Mouse (Mus musculus) hindbrain, embryonic 14.5 days (tissue): ENCODE data around the gene Golt1b. TPM values are rescaled to one million over a fixed set of nuclear protein-coding genes. Genes with fewer than 3 reads are reported as not detected.

ENCODE experiments used
- ATAC-seq: fragments of 200-750 bp; cut with Nextera tagmentation; 2 replicates; pipeline ENCODE4 v1.8.0; 2017; ENCODE audit warnings: moderate number of reproducible peaks, mild to moderate bottlenecking, moderate TSS enrichment, moderate library complexity; ENCODE audit not compliant: low FRiP score
- DNase-seq: peaks from one replicate; pipeline ENCODE4 v3.0.0-alpha.2; 2015; ENCODE audit warnings: low spot score
- H3K27ac ChIP-seq: fragments of 300-500 bp; sonication (generic); 2 replicates; pipeline ENCODE4 v1.5.1; 2014; ENCODE audit warnings: mild to moderate bottlenecking, moderate library complexity
- H3K27me3 ChIP-seq: fragments of 300-500 bp; sonication (generic); 2 replicates; pipeline ENCODE4 v1.6.1; 2014; ENCODE audit warnings: mild to moderate bottlenecking, low read length, mixed read lengths; ENCODE audit not compliant: control insufficient read depth, insufficient read depth
- H3K36me3 ChIP-seq: fragments of 300-500 bp; sonication (generic); replicated peaks from 2 replicates; pipeline ENCODE4 v1.6.1; 2014; ENCODE audit not compliant: control insufficient read depth, insufficient read depth
- H3K4me1 ChIP-seq: fragments of 300-500 bp; sonication (generic); replicated peaks from 2 replicates; pipeline ENCODE4 v1.6.1; 2014; ENCODE audit warnings: antibody characterized with exemption, low read length, mixed read lengths; ENCODE audit not compliant: control insufficient read depth, insufficient read depth
- H3K4me2 ChIP-seq: fragments of 300-500 bp; sonication (generic); replicated peaks from 2 replicates; pipeline ENCODE4 v1.6.1; 2014; ENCODE audit warnings: mild to moderate bottlenecking, moderate library complexity
- H3K4me3 ChIP-seq: fragments of 300-500 bp; sonication (generic); replicated peaks from 2 replicates; pipeline ENCODE4 v1.5.1; 2014; ENCODE audit warnings: mild to moderate bottlenecking, low read length
- H3K9ac ChIP-seq: fragments of 300-500 bp; sonication (generic); 2 replicates; pipeline ENCODE4 v1.6.1; 2014
- H3K9me3 ChIP-seq: fragments of 300-500 bp; sonication (generic); 2 replicates; pipeline ENCODE4 v1.6.1; 2016; ENCODE audit warnings: low read length; ENCODE audit not compliant: control insufficient read depth
- WGBS: fragments of 180-500 bp; shearing (Covaris S2); extraction: QIAGEN DNeasy Blood & Tissue Kit; methylation state at CpG from one replicate; pipeline ENCODE4 v1.1.7; 2014; 5-methylcytosine and 5-hydroxymethylcytosine counted together
- polyA plus RNA-seq: library from polyadenylated mRNA; unstranded; fragments of >200 nt; fragmentation: Nextera tagmentation; extraction: Ambion mirVana; gene quantifications from 2 replicates; pipeline ENCODE4 v1.2.1, GENCODE M21; 2014

The Golt1b gene
- polyA plus RNA-seq, 1 experiment from 2014 or later = 82.7 TPM

DNA sequence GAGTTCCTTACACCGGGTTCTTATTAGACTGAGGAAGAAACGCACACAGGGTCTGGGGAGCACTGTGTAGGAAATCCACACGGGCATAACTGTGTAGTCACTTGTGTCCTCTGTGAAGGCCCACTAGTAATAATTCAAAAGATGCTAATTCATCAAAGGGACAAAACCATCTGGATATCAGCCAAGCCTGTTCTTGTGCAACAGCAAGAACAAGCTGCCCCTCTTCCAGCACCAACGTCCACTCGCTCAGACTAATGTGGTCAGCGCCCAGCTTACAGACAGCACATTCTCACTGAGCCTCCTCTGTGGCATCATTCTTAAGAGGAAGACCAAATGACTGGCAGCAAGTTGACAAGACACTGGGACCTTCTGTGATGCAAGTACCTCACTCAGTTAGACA lies 7.1 kb upstream of the Golt1b start:
- ATAC-seq (no peak), DNase-seq (no peak)
- peaks cover 24% of the 10 kb centered on the region for H3K36me3 ChIP-seq
- no peak overlapping the region for H3K9ac ChIP-seq
- H3K4me2 ChIP-seq = no peak overlapping the region
- H3K9me3 ChIP-seq = no peaks in the 10 kb centered on the region
- no peak overlapping the region for H3K4me3 ChIP-seq
- H3K27me3 ChIP-seq = no peaks in the 10 kb centered on the region
- WGBS = 95% methylated on average over 6 of the region's 6 CpGs
- no peaks in the 10 kb centered on the region for H3K4me1 ChIP-seq
- H3K27ac ChIP-seq = no peak overlapping the region

DNA sequence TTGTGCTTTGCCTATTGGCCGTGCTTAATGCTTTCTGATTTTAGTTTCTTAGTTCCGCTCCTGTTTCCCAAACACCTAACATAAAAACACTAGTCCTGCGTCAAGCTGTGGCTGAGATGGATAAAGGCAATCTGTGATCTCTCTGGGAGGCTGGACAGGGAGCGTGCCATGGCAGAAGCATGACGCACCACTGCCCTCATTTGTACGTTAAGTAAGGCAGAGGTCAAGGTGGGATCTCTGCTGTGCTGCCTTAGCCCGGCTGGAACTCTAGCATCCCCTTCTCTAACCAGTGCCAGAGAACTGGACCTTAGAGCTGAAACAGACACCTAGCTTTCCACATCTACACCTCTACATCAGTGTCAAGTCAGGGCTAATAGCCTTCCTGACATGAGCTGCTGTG lies 5.4 kb upstream of the Golt1b start:
- no peak overlapping the region for H3K4me2 ChIP-seq
- H3K27me3 ChIP-seq = no peaks in the 10 kb centered on the region
- no peaks in the 10 kb centered on the region for H3K9me3 ChIP-seq
- WGBS = 93% methylated on average over 7 of the region's 7 CpGs
- no peak overlapping the region for H3K4me3 ChIP-seq
- no peak for ATAC-seq
- no peak overlapping the region for H3K27ac ChIP-seq
- peaks cover 4% of the 10 kb centered on the region for H3K4me1 ChIP-seq
- no peak for DNase-seq
- no peak overlapping the region for H3K9ac ChIP-seq
- H3K36me3 ChIP-seq = peaks cover 8% of the 10 kb centered on the region

DNA sequence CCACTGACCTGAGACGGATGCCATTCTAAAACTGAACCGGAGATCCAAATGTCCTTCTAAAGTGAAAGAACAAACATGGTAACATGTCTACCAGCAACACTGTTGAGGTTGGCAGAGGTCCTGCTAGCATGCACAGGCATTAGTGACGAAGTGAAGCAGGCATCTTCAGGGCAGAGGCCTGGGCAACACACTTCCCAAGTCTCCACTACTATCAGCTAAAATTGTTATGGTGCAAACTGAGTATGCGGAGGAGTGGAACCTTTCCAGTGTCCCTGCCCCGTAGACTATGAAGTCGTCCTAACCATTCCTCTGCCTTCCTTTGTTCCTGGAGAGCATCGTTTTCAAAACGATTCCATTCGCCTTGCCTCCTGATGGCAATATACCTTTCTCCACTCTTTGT lies 2.5 kb upstream of the Golt1b start:
- no peak overlapping the region for H3K9ac ChIP-seq
- DNase-seq = no peak
- 94% methylated on average over 9 of the region's 9 CpGs for WGBS
- no peaks in the 10 kb centered on the region for H3K9me3 ChIP-seq
- H3K4me2 ChIP-seq = no peak overlapping the region
- H3K27me3 ChIP-seq = no peaks in the 10 kb centered on the region
- ATAC-seq = no peak
- H3K36me3 ChIP-seq = no peaks in the 10 kb centered on the region
- peaks cover 8% of the 10 kb centered on the region for H3K4me1 ChIP-seq
- H3K27ac ChIP-seq = no peak overlapping the region
- H3K4me3 ChIP-seq = no peak overlapping the region

DNA sequence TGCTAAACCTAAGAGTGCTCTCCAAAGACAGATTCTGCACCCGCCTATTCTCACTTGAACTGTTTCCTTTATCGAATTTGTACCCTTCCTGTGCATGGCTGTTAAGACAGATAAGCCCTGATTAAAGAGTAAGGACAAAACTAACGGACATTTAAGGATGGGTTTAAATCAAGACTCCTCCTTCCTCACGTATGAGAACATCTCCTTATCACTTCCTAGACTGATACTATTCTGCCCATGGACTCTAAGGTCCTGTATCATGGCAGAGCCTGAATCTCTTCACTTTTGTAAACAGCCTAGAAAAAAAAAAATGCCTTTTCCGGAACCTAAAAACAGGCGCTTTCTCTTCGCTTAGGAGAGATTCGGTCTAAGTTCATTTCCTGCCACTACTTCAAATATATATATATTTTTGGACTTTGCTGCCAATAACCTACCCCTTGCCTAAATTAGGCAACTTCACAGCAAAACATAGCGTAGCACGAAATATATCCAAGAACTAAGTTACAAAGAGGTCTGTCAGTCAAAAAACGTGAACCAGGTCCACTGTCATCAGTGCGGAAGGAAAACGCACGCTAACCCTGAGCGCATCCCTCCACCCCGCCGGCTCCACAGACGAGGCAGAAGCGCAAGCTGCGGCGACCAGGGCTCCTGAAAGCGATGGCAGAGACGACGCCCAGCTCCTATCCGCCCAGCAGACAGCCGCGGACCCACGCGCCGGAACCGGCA lies 573 bp upstream of the Golt1b start:
- ATAC-seq (peak; percentile 87), DNase-seq (no peak)
- 7% methylated on average over 31 of the region's 31 CpGs for WGBS
- Histone ChIP-seq H3K9me3 (no peaks in the 10 kb centered on the region), H3K4me1 (peaks cover 8% of the 10 kb centered on the region), H3K4me3 (peak overlapping the region; percentile 100), H3K4me2 (peak overlapping the region; percentile 83), H3K27ac (no peak overlapping the region), H3K27me3 (no peaks in the 10 kb centered on the region), H3K36me3 (no peaks in the 10 kb centered on the region), H3K9ac (peak overlapping the region; percentile 59)

DNA sequence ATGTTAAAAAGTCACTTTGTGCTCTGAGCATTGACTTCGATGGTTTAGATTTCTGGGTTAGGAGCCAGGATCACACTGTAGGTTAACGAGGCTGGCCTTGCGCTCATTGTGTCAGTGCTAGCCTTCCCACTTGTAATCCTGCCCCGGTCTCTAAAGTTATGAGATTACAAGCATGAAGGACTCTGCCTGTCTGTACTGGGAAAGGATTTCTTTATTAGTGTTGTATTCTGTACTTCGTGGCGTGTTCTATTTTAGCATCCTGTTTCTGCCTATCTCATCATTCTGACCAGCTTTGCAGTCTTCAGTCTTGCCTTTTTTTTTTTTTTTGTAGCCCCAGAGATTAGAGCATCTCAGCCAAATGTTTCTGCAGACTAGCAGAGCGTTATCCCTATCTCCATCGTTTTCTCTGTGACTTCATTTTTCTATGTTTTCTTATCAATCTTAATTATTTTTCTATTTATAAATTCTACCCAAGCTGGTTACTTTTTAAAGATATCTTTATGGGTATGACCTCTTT lies 792 bp downstream of the Golt1b start:
- Histone ChIP-seq H3K9me3 (no peaks in the 10 kb centered on the region), H3K27ac (no peak overlapping the region), H3K9ac (peak overlapping the region; percentile 87), H3K4me3 (peak overlapping the region; percentile 100), H3K36me3 (no peaks in the 10 kb centered on the region; the same call in 1 of the 2 replicates), H3K4me1 (peaks cover 8% of the 10 kb centered on the region), H3K4me2 (peak overlapping the region; percentile 88), H3K27me3 (no peaks in the 10 kb centered on the region)
- DNase-seq = no peak
- no peak for ATAC-seq
- WGBS = 20% methylated on average over 8 of the region's 8 CpGs

DNA sequence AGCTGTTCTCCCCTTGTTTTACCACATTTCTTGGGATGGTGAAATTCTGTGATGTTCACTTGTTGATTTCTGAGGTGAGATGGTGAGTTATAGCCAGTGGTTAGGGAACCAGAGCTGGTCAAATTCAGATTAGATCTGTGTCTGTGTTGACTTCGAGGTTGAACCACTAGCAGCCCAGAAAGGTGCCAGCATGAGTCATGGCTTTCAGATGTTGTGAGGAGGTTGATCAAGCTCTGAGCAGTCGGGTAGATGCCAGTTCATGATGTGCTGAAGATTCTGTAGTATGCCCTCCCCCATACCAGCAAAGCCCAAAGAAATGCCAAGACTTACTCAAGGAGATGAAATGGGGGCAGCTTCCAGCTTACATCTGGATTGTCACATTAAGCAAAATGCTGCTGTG lies 2.1 kb downstream of the Golt1b start:
- ATAC-seq = no peak
- Histone ChIP-seq H3K4me2 (no peak overlapping the region), H3K27ac (no peak overlapping the region), H3K27me3 (no peaks in the 10 kb centered on the region), H3K9ac (no peak overlapping the region), H3K4me1 (peaks cover 8% of the 10 kb centered on the region), H3K4me3 (no peak overlapping the region), H3K9me3 (no peaks in the 10 kb centered on the region), H3K36me3 (peaks cover 10% of the 10 kb centered on the region)
- 86% methylated on average over 2 of the region's 2 CpGs for WGBS
- DNase-seq = no peak

DNA sequence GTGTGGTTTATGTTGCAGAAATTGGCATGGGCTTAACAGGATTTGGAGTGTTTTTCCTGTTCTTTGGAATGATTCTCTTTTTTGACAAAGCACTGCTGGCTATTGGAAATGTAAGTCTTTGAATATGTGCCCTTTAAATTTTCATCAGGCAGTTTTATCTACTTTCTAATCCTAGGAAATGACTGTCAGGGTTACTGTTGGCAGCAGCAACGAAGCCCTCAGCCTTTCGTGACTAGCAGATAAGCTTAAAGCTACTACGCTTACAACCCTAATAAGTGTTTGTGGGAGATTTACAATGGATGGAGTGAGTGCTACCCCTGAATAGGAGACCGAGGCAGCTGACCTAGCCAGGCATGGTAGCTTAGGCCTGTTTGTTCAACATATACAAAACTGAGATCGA lies 5.3 kb downstream of the Golt1b start:
- DNase-seq = no peak
- no peak for ATAC-seq
- peaks cover 4% of the 10 kb centered on the region; the same call in 1 of the 2 replicates for H3K4me1 ChIP-seq
- no peak overlapping the region for H3K9ac ChIP-seq
- H3K27ac ChIP-seq = no peak overlapping the region
- H3K4me2 ChIP-seq = no peak overlapping the region
- H3K4me3 ChIP-seq = no peak overlapping the region
- no peaks in the 10 kb centered on the region for H3K9me3 ChIP-seq
- H3K27me3 ChIP-seq = no peaks in the 10 kb centered on the region
- peaks cover 36% of the 10 kb centered on the region for H3K36me3 ChIP-seq
- 95% methylated on average over 5 of the region's 5 CpGs for WGBS

DNA sequence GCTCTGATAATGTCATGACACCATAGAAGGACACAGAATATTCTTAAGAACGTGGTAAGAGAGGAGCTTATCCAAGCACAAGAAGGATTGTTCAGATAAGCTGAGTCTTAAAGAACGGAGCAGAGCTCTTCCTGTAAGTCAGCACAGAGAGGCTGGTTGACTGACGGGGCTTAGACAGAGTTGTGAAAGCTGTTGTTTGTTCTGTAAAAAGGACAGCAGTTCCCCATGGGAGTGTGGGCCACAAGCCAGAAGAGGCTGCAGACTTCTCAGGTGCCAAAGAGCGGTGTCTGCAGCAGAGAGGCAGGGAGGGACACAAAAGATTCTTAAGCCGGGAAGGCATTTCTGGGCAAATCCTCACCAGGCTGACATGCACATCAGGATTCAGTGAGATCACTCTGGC lies 7.6 kb downstream of the Golt1b start:
- Histone ChIP-seq H3K36me3 (peaks cover 36% of the 10 kb centered on the region), H3K4me1 (no peaks in the 10 kb centered on the region), H3K4me3 (no peak overlapping the region), H3K9me3 (no peaks in the 10 kb centered on the region), H3K27me3 (no peaks in the 10 kb centered on the region), H3K4me2 (no peak overlapping the region), H3K27ac (no peak overlapping the region), H3K9ac (no peak overlapping the region)
- ATAC-seq (no peak), DNase-seq (no peak)
- WGBS = 95% methylated on average over 5 of the region's 5 CpGs

DNA sequence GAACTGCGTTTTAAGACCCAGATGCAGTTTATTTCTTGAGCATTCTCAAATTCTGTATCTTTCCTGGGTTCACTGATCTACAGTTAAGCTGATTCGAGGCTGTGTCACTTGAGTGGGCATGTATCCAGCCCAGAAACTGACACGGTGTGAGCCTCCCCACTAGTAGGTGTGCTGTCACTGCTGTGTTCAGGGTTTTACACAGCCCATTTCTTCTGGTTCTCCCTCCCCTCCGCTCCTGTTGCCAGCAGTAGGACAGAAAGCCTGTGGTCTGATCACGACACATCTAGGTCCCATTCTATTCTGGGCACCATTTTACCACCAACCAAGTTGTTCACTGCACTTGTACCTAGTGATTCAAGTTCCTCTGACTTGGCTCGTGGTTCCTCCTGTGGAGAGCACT lies 8.7 kb downstream of the Golt1b start:
- ATAC-seq (no peak), DNase-seq (no peak)
- no peak overlapping the region for H3K4me3 ChIP-seq
- no peaks in the 10 kb centered on the region for H3K4me1 ChIP-seq
- no peak overlapping the region for H3K4me2 ChIP-seq
- no peaks in the 10 kb centered on the region for H3K27me3 ChIP-seq
- H3K27ac ChIP-seq = no peak overlapping the region
- WGBS = 92% methylated on average over 6 of the region's 6 CpGs
- no peaks in the 10 kb centered on the region for H3K9me3 ChIP-seq
- H3K36me3 ChIP-seq = peaks cover 42% of the 10 kb centered on the region
- H3K9ac ChIP-seq = no peak overlapping the region
